Mouse (Mus musculus) heart, embryonic 12.5 days (tissue): ENCODE data around the gene Oasl2. TPM values are rescaled to one million over a fixed set of nuclear protein-coding genes. Genes with fewer than 3 reads are reported as not detected.
"Not testable (repeated sequence)": the region's sequence is repeated elsewhere in the genome, so short reads cannot be mapped to it uniquely, and the experiment has no call there.

Experiments used
- ATAC-seq: fragments of 200-750 bp; cut with Nextera tagmentation; 2 replicates; pipeline ENCODE4 v1.8.0; 2017; ENCODE audit warnings: moderate TSS enrichment, moderate library complexity; ENCODE audit not compliant: insufficient number of reproducible peaks, low FRiP score
- H3K27ac ChIP-seq: fragments of 300-500 bp; sonication (generic); 2 replicates; pipeline ENCODE4 v1.5.1; 2016; ENCODE audit warnings: mild to moderate bottlenecking, moderate library complexity; ENCODE audit not compliant: poor library complexity, severe bottlenecking
- H3K27me3 ChIP-seq: fragments of 300-500 bp; sonication (generic); replicated peaks from 2 replicates; pipeline ENCODE4 v1.6.1; 2016; ENCODE audit warnings: mild to moderate bottlenecking, moderate library complexity
- H3K36me3 ChIP-seq: fragments of 300-500 bp; sonication (generic); 2 replicates; pipeline ENCODE4 v1.6.1; 2016; ENCODE audit warnings: mild to moderate bottlenecking, moderate library complexity
- H3K4me1 ChIP-seq: fragments of 300-500 bp; sonication (generic); replicated peaks from 2 replicates; pipeline ENCODE4 v1.6.1; 2016; ENCODE audit warnings: mild to moderate bottlenecking
- H3K4me2 ChIP-seq: fragments of 300-500 bp; sonication (generic); 2 replicates; pipeline ENCODE4 v1.6.1; 2016; ENCODE audit warnings: mild to moderate bottlenecking, moderate library complexity
- H3K4me3 ChIP-seq: fragments of 300-500 bp; sonication (generic); 2 replicates; pipeline ENCODE4 v1.5.1; 2016; ENCODE audit warnings: mild to moderate bottlenecking
- H3K9ac ChIP-seq: fragments of 300-500 bp; sonication (generic); 2 replicates; pipeline ENCODE4 v1.6.1; 2016; ENCODE audit warnings: mild to moderate bottlenecking, moderate library complexity
- H3K9me3 ChIP-seq: fragments of 300-500 bp; sonication (generic); replicated peaks from 2 replicates; pipeline ENCODE4 v1.6.1; 2016; ENCODE audit warnings: mild to moderate bottlenecking, moderate library complexity
- WGBS: fragments of 180-500 bp; shearing (Covaris S2); methylation state at CpG from one replicate; pipeline ENCODE4 v1.1.7; 2016; 5-methylcytosine and 5-hydroxymethylcytosine counted together
- polyA plus RNA-seq: library from polyadenylated mRNA; unstranded; fragments of >200 nt; fragmentation: Nextera tagmentation; extraction: Ambion mirVana; gene quantifications from 2 replicates; pipeline ENCODE4 v1.2.1, GENCODE M21; 2016

The Oasl2 gene
- 3.8 and 4.0 TPM in 2 replicates for polyA plus RNA-seq

DNA sequence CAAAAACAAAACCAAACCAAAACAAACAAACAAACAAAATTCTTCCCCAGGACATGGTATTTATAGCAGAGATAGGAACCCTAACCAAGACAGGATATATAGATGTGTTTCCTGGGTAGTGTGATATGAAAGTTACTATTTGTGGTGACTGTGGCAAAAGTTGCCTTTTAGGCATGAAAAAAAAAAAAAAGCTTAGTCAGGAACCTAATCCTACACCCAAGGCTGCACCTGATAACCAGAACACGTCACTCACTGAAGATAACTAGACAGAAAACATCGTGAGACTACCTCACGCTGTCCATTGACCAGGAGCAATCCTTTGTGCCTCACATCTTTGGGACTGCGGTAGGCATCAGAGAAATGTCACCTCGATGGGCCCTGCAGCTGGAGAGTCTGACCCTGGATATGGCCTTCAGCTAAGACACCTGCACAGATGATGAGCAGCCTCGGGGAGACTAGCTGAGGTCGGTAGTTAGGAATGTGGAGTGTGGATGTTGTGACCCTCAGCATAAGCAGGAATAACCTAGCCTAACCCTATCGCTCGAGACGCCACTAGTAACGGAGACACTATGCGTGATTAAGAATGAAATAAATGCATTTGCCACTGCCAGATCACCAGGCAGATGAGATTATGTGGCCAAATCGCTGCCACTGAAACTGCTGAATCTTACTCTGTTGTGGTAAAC is at the start of gene Oasl2:
Gene Oasl2, plus strand, starts transcription at position 249 of the 686 bp plus-strand sequence.
- Histone ChIP-seq H3K36me3 (no peaks in the 10 kb centered on the region), H3K9ac (peak within 1 kb of the TSS; percentile 17; the same call in 1 of the 2 replicates), H3K4me1 (peaks cover 11% of the 10 kb centered on the region), H3K4me3 (peak within 1 kb of the TSS; percentile 31), H3K9me3 (no peaks in the 10 kb centered on the region), H3K27ac (no peak within 1 kb of the TSS), H3K4me2 (peak within 1 kb of the TSS; percentile 52), H3K27me3 (peaks cover 11% of the 10 kb centered on the region; the same call in 1 of the 2 replicates)
- no peak for ATAC-seq
- 42% methylated on average over 13 of the region's 13 CpGs for WGBS

GRCm38 (mm10) chr5:114851565-114852236 is 45.0 kb upstream of the Oasl2 start:
- WGBS, result 73% methylated on average over 20 of the region's 20 CpGs

GRCm38 (mm10) chr5:114853364-114853763 is 43.4 kb upstream of the Oasl2 start, which contains the start of gene 4930519G04Rik:
TSS of gene 4930519G04Rik (plus strand) at chr5:114853664.
- H3K36me3 ChIP-seq, ATAC-seq: not testable (repeated sequence)
- 80% methylated on average over 3 of the region's 5 CpGs for WGBS

More at GRCm38 (mm10) chr5:114851565-114852236, 45.0 kb upstream of the Oasl2 start:
- H3K36me3 ChIP-seq, result no peaks in the 10 kb centered on the region
- H3K27me3 ChIP-seq, result peaks cover 29% of the 10 kb centered on the region
- H3K4me1 ChIP-seq, result no peaks in the 10 kb centered on the region
- H3K4me3 ChIP-seq, result no peak overlapping the region
- no peak overlapping the region for H3K4me2 ChIP-seq
- no peak overlapping the region for H3K27ac ChIP-seq
- H3K9ac ChIP-seq, result no peak overlapping the region
- no peaks in the 10 kb centered on the region for H3K9me3 ChIP-seq
- ATAC-seq, result no peak

GRCm38 (mm10) chr5:114858582-114858981 is 38.2 kb upstream of the Oasl2 start, which contains the start of gene Gm9936:
TSS of gene Gm9936 (minus strand) at chr5:114858682.
- 78% methylated on average over 12 of the region's 12 CpGs for WGBS
- ATAC-seq, result no peak
- Histone ChIP-seq H3K4me3 (peak within 1 kb of the TSS; percentile 32), H3K9me3 (no peaks in the 10 kb centered on the region), H3K27ac (no peak within 1 kb of the TSS), H3K36me3 (no peaks in the 10 kb centered on the region), H3K9ac (peak within 1 kb of the TSS; percentile 50; the same call in 1 of the 2 replicates), H3K4me1 (no peaks in the 10 kb centered on the region), H3K27me3 (peaks cover 47% of the 10 kb centered on the region), H3K4me2 (peak within 1 kb of the TSS; percentile 67)

More at GRCm38 (mm10) chr5:114853364-114853763, 43.4 kb upstream of the Oasl2 start, which contains the start of gene 4930519G04Rik:
- not testable (repeated sequence) for H3K4me1 ChIP-seq, H3K27ac ChIP-seq, H3K4me3 ChIP-seq, H3K9me3 ChIP-seq, H3K4me2 ChIP-seq, H3K9ac ChIP-seq
- peaks cover 45% of the 10 kb centered on the region for H3K27me3 ChIP-seq

DNA sequence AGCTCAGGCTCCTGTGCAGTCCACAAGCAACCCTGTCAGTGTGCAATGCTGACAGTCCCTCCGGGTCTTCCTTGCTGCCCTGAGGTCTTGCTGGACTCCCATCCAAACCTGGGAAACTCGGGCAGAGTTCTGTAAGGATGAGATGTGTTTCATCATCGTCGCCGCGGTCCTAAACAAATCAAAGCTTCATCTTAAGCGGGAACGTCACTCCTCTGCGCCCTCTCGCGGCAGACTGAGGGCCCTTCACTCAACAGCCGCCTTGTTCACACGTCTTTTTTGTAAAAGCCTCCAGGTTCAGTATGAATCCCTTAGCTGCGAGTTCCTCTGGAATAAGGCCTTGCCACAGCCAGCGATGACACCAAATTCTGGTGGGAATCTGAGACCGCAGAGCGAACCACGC is 37.5 kb upstream of the Oasl2 start:
- 5% methylated on average over 18 of the region's 18 CpGs for WGBS
- no peaks in the 10 kb centered on the region for H3K9me3 ChIP-seq
- H3K4me1 ChIP-seq, result no peaks in the 10 kb centered on the region
- peak overlapping the region; percentile 67 for H3K4me2 ChIP-seq
- peak overlapping the region; percentile 50; the same call in 1 of the 2 replicates for H3K9ac ChIP-seq
- no peak for ATAC-seq
- H3K4me3 ChIP-seq, result peak overlapping the region; percentile 32
- H3K36me3 ChIP-seq, result no peaks in the 10 kb centered on the region
- no peak overlapping the region for H3K27ac ChIP-seq
- H3K27me3 ChIP-seq, result peaks cover 47% of the 10 kb centered on the region

- 72% methylated on average over 6 of the region's 6 CpGs for WGBS
- ATAC-seq, result no peak
- Histone ChIP-seq H3K27me3 (peaks cover 41% of the 10 kb centered on the region), H3K36me3 (no peaks in the 10 kb centered on the region), H3K9ac (no peak overlapping the region), H3K4me2 (no peak overlapping the region), H3K27ac (no peak overlapping the region), H3K4me3 (no peak overlapping the region), H3K9me3 (no peaks in the 10 kb centered on the region), H3K4me1 (no peaks in the 10 kb centered on the region)
Measured at GRCm38 (mm10) chr5:114861730-114862129, 35.0 kb upstream of the Oasl2 start.

DNA sequence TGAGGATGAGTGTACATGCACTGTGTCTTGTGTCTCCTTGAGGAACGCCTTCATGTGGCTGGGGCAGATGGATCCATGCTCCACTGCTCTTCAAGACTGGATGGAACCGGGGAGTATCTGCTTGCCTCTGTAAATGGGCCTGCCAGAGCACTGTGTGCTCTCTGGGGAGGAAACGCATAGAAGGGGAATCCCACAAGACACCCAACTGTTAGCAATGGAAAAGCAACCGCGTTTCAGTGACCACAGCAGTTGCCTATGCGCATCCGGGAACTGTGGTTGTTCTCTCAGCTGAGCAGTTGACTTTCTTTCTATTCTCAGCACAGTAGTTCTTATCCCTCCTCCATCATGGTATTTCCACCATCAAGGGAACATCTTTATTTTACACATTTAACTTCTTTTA is 31.9 kb upstream of the Oasl2 start:
- H3K36me3 ChIP-seq, result no peaks in the 10 kb centered on the region
- H3K9me3 ChIP-seq, result peaks cover 14% of the 10 kb centered on the region
- peaks cover 12% of the 10 kb centered on the region; the same call in 1 of the 2 replicates for H3K27me3 ChIP-seq
- no peak overlapping the region for H3K4me2 ChIP-seq
- ATAC-seq, result no peak
- WGBS, result 79% methylated on average over 7 of the region's 7 CpGs
- no peak overlapping the region for H3K4me3 ChIP-seq
- H3K27ac ChIP-seq, result no peak overlapping the region
- no peak overlapping the region for H3K9ac ChIP-seq
- H3K4me1 ChIP-seq, result no peaks in the 10 kb centered on the region

DNA sequence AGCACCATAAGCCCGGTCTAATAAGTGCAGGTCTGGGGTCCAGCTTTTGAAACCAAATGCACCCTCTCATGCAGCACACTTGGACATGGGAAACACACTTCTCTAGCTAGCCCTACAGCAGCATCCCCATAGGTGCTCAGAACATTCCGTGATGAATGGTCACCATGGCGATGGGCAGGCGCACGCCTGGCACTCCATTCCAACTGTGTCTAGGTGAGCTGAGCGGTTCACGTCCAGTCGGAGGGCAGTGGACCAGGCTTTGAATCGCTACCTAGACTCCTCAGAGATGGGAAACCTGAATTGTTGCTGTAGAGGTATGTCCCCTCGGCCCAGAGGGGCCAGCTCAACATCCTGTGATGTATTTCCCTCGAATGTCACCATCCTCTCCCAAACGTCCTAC is 31.5 kb upstream of the Oasl2 start:
- Histone ChIP-seq H3K9me3 (peaks cover 14% of the 10 kb centered on the region), H3K27ac (no peak overlapping the region), H3K4me2 (no peak overlapping the region), H3K4me1 (no peaks in the 10 kb centered on the region), H3K4me3 (no peak overlapping the region), H3K9ac (no peak overlapping the region), H3K36me3 (no peaks in the 10 kb centered on the region), H3K27me3 (0 out of 2 replicates have a peak, but pooled peaks cover 8% of the 10 kb centered on the region)
- no peak for ATAC-seq
- WGBS, result 85% methylated on average over 12 of the region's 12 CpGs

GRCm38 (mm10) chr5:114875858-114876257 is 20.9 kb upstream of the Oasl2 start:
- peaks cover 13% of the 10 kb centered on the region; the same call in 1 of the 2 replicates for H3K4me1 ChIP-seq
- no peak overlapping the region for H3K4me3 ChIP-seq
- no peak overlapping the region; the same call in 1 of the 2 replicates for H3K9ac ChIP-seq
- ATAC-seq, result no peak
- peaks cover 36% of the 10 kb centered on the region for H3K27me3 ChIP-seq
- no peaks in the 10 kb centered on the region for H3K9me3 ChIP-seq
- 45% methylated on average over 6 of the region's 6 CpGs for WGBS
- no peak overlapping the region for H3K27ac ChIP-seq
- H3K36me3 ChIP-seq, result no peaks in the 10 kb centered on the region
- H3K4me2 ChIP-seq, result peak overlapping the region; percentile 30

- ATAC-seq, result no peak
- Histone ChIP-seq H3K9ac (no peak overlapping the region; the same call in 1 of the 2 replicates), H3K9me3 (no peaks in the 10 kb centered on the region), H3K4me2 (no peak overlapping the region), H3K36me3 (no peaks in the 10 kb centered on the region), H3K4me3 (no peak overlapping the region), H3K27ac (no peak overlapping the region), H3K27me3 (peaks cover 32% of the 10 kb centered on the region), H3K4me1 (peaks cover 13% of the 10 kb centered on the region; the same call in 1 of the 2 replicates)
- WGBS, result 55% methylated on average over 6 of the region's 6 CpGs
Measured at GRCm38 (mm10) chr5:114876331-114876730, 20.4 kb upstream of the Oasl2 start.

- no peak overlapping the region for H3K4me2 ChIP-seq
- no peaks in the 10 kb centered on the region for H3K36me3 ChIP-seq
- 73% methylated on average over 7 of the region's 7 CpGs for WGBS
- no peak overlapping the region for H3K27ac ChIP-seq
- H3K4me1 ChIP-seq, result peaks cover 13% of the 10 kb centered on the region; the same call in 1 of the 2 replicates
- H3K9me3 ChIP-seq, result no peaks in the 10 kb centered on the region
- H3K9ac ChIP-seq, result no peak overlapping the region
- no peak overlapping the region for H3K4me3 ChIP-seq
- peaks cover 34% of the 10 kb centered on the region for H3K27me3 ChIP-seq
- no peak for ATAC-seq
Measured at GRCm38 (mm10) chr5:114877487-114877886, 19.2 kb upstream of the Oasl2 start.
